In the genomic region with DNA sequence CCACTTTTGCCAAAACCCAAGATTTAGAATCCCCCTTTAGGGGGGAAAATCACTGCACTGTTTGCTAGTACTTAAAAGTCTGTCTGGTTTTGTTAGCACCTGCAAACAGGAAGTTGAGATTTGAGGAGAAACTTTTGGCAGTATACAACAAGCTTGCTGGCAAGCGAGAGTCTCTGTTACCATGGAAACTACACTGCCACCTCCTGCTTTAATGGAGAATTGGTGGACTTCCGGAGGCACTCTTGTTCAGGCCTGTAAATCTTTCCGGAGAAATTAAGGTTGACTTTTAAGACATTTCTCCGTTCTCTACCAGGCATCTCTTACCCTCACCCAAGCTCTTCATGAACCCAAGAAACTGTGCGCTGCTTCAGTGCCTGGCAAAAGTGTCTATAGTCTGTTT, we compare ENCODE assay signal across 8 mouse cellular contexts.
A peak's percentile ranks its signal among the peaks of the same experiment; 100 is the strongest.
DNase-seq lines count a peak whose midpoint lies in the region; ATAC-seq and TF ChIP-seq lines count a peak whose summit lies in the region.

No protein-coding gene starts in this region.

- peaks cover 54% of the 10 kb centered on the region for H3K4me1 ChIP-seq in heart, postnatal 0 days (ENCODE audit: control insufficient read depth, insufficient read depth)
- H3K4me1 ChIP-seq in lung, postnatal 0 days (ENCODE audit: insufficient read depth, low read depth, low read length), result peaks cover 29% of the 10 kb centered on the region
- no peaks in the 10 kb centered on the region for H3K4me1 ChIP-seq in thymus, adult 2 months (replicated peaks; ENCODE audit: control insufficient read depth, insufficient read depth, low read length)

- no peaks in the 10 kb centered on the region for H3K36me3 ChIP-seq in heart, postnatal 0 days (replicated peaks; ENCODE audit: control insufficient read depth, insufficient read depth, low read length)
- H3K36me3 ChIP-seq in lung, postnatal 0 days (ENCODE audit: insufficient read depth, low read length), result no peaks in the 10 kb centered on the region
- no peaks in the 10 kb centered on the region for H3K36me3 ChIP-seq in thymus, adult 2 months (ENCODE audit: control insufficient read depth, insufficient read depth, low read length)

- H3K4me3 ChIP-seq in heart, postnatal 0 days (ENCODE audit: low read depth, low read length), result no peak overlapping the region
- no peak overlapping the region for H3K4me3 ChIP-seq in lung, postnatal 0 days (ENCODE audit: low read depth, low read length)
- no peak overlapping the region for H3K4me3 ChIP-seq in thymus, adult 2 months (ENCODE audit: control insufficient read depth, insufficient read depth, low read length)

- TF ChIP-seq EP300 in heart, postnatal 0 days (IDR thresholded peaks at IDR 0.05; ENCODE audit: low read depth), result no peak
- TF ChIP-seq EP300 in lung, postnatal 0 days (IDR thresholded peaks at IDR 0.05), result no peak

- H3K9ac ChIP-seq in heart, postnatal 0 days (replicated peaks; ENCODE audit: low read depth, low read length), result no peak overlapping the region
- H3K9ac ChIP-seq in lung, postnatal 0 days (replicated peaks; ENCODE audit: low read depth), result no peak overlapping the region

- no peaks in the 10 kb centered on the region for H3K27me3 ChIP-seq in heart, postnatal 0 days (ENCODE audit: control insufficient read depth, insufficient read depth, low read length)
- no peaks in the 10 kb centered on the region for H3K27me3 ChIP-seq in lung, postnatal 0 days (replicated peaks; ENCODE audit: insufficient read depth, low read length)
- no peaks in the 10 kb centered on the region for H3K27me3 ChIP-seq in thymus, adult 2 months (ENCODE audit: control insufficient read depth, insufficient read depth, low read length)

- TF ChIP-seq CTCF in heart, postnatal 0 days (IDR thresholded peaks at IDR 0.05; ENCODE audit: low read depth), result no peak
- TF ChIP-seq CTCF in lung, postnatal 0 days (IDR thresholded peaks at IDR 0.05), result peak; percentile 31
- TF ChIP-seq CTCF in thymus, adult 2 months (IDR thresholded peaks at IDR 0.05; ENCODE audit: borderline replicate concordance, control insufficient read depth, extremely low read depth, insufficient read depth, low read length, poor library complexity), result no peak

- WGBS in heart, postnatal 0 days, result 32% methylated on average over 5 of the region's 5 CpGs
- 8% methylated on average over 5 of the region's 5 CpGs for WGBS in lung, postnatal 0 days
- 24% methylated on average over 5 of the region's 5 CpGs for WGBS in thymus, adult 2 months

- no peaks in the 10 kb centered on the region for H3K9me3 ChIP-seq in heart, postnatal 0 days (replicated peaks; ENCODE audit: control insufficient read depth, low read length)
- H3K9me3 ChIP-seq in lung, postnatal 0 days (ENCODE audit: low read length), result no peaks in the 10 kb centered on the region

- no peak for TF ChIP-seq POLR2A in thymus, adult 2 months (IDR thresholded peaks at IDR 0.05; ENCODE audit: control insufficient read depth, extremely low read depth, insufficient read depth, low read length, poor library complexity)

- peak overlapping the region; percentile 66 for H3K27ac ChIP-seq in heart, postnatal 0 days (ENCODE audit: low read depth)
- peak overlapping the region; percentile 67 for H3K27ac ChIP-seq in lung, postnatal 0 days (ENCODE audit: low read length)
- no peak overlapping the region for H3K27ac ChIP-seq in thymus, adult 2 months (ENCODE audit: control insufficient read depth, insufficient read depth, low read length)

- ATAC-seq in CD4-positive, CD25-positive, alpha-beta regulatory T cell, adult 4 months, result peak; percentile 45
- ATAC-seq in heart, postnatal 0 days (ENCODE audit: insufficient read depth, low read depth), result no peak
- peak; percentile 17; the same call in 1 of the 2 replicates for ATAC-seq in lung, postnatal 0 days
- no peak for ATAC-seq in monocyte, adult 5-6 weeks (replicated peaks; ENCODE audit: insufficient number of reproducible peaks, low FRiP score, low TSS enrichment, poor library complexity, severe bottlenecking)

- H3K4me2 ChIP-seq in heart, postnatal 0 days (ENCODE audit: low read depth, low read length), result peak overlapping the region; percentile 30
- H3K4me2 ChIP-seq in lung, postnatal 0 days (replicated peaks; ENCODE audit: low read depth, low read length), result peak overlapping the region; percentile 25; the same call in 1 of the 2 replicates

- DNase-seq in Muller cell, postnatal 12 days (ENCODE audit: inconsistent ontology term), result peak; percentile 70
- DNase-seq in heart, postnatal 0 days (ENCODE audit: low spot score), result no peak
- DNase-seq in lung, postnatal 0 days (ENCODE audit: low spot score), result peak; percentile 87
- no peak for DNase-seq in adrenal gland, adult 8-10 months
- no peak for DNase-seq in thymus, postnatal 0 days (ENCODE audit: low spot score)
- no peak for DNase-seq in thymus, adult 2 months

Comparison
In these comparisons a context has a peak if more than half of its experiments do, and no peak if none do; other contexts are left out.
1. ATAC-seq: peak in CD4-positive, CD25-positive, alpha-beta regulatory T cell, adult 4 months (single experiment) and lung, postnatal 0 days (single experiment); none in heart, postnatal 0 days (single experiment) and monocyte, adult 5-6 weeks (single experiment).
2. DNase-seq: peak in Muller cell, postnatal 12 days (single experiment) and lung, postnatal 0 days (single experiment); none in heart, postnatal 0 days (single experiment), adrenal gland, adult 8-10 months (single experiment), thymus, postnatal 0 days (single experiment) and thymus, adult 2 months (single experiment).